Mouse (Mus musculus) liver, postnatal 0 days (tissue): ENCODE data around the gene Map1s. TPM values are rescaled to one million over a fixed set of nuclear protein-coding genes. Genes with fewer than 3 reads are reported as not detected.
A peak's percentile ranks its signal among the peaks of the same experiment; 100 is the strongest.
"Not testable (repeated sequence)": the region's sequence is repeated elsewhere in the genome, so short reads cannot be mapped to it uniquely, and the experiment has no call there.

Experiments used
- ATAC-seq: fragments of 200-750 bp; cut with Nextera tagmentation; 2 replicates; pipeline ENCODE4 v1.8.0; 2017; ENCODE audit warnings: mild to moderate bottlenecking, moderate library complexity
- DNase-seq: peaks from one replicate; pipeline ENCODE4 v3.0.0-alpha.2; 2016
- H3K27ac ChIP-seq: fragments of 300-500 bp; sonication (generic); 2 replicates; pipeline ENCODE4 v1.5.1; 2014; ENCODE audit warnings: antibody characterized with exemption, moderate library complexity, mild to moderate bottlenecking, low read depth
- H3K27me3 ChIP-seq: fragments of 300-500 bp; sonication (generic); 2 replicates; pipeline ENCODE4 v1.6.1; 2014; ENCODE audit warnings: low read length, control low read depth, mixed read lengths; ENCODE audit not compliant: insufficient read depth
- H3K36me3 ChIP-seq: fragments of 300-500 bp; sonication (generic); replicated peaks from 2 replicates; pipeline ENCODE4 v1.6.1; 2014; ENCODE audit warnings: mild to moderate bottlenecking, control low read depth, low read length, moderate library complexity, mixed read lengths; ENCODE audit not compliant: insufficient read depth
- H3K4me1 ChIP-seq: fragments of 300-500 bp; sonication (generic); 2 replicates; pipeline ENCODE4 v1.6.1; 2014; ENCODE audit warnings: antibody characterized with exemption, mild to moderate bottlenecking, control low read depth; ENCODE audit not compliant: insufficient read depth
- H3K4me2 ChIP-seq: fragments of 300-500 bp; sonication (generic); 2 replicates; pipeline ENCODE4 v1.6.1; 2014; ENCODE audit warnings: low read depth, mild to moderate bottlenecking, low read length, moderate library complexity, mixed read lengths
- H3K4me3 ChIP-seq: fragments of 300-500 bp; sonication (generic); 2 replicates; pipeline ENCODE4 v1.5.1; 2014; ENCODE audit warnings: low read depth, low read length
- H3K9ac ChIP-seq: fragments of 300-500 bp; sonication (generic); replicated peaks from 2 replicates; pipeline ENCODE4 v1.6.1; 2014; ENCODE audit warnings: mild to moderate bottlenecking, moderate library complexity
- H3K9me3 ChIP-seq: fragments of 300-500 bp; sonication (generic); 2 replicates; pipeline ENCODE4 v1.6.1; 2016; ENCODE audit warnings: mild to moderate bottlenecking, control low read depth, low read length, mixed read lengths
- CTCF ChIP-seq: sonication (generic); IDR thresholded peaks from 2 replicates; pipeline ENCODE4 v1.5.1; 2016; ENCODE audit warnings: antibody characterized with exemption, low read depth
- EP300 ChIP-seq: IDR thresholded peaks from 2 replicates; pipeline ENCODE4 v1.6.1; 2016; ENCODE audit warnings: antibody characterized with exemption, low read depth, mild to moderate bottlenecking
- WGBS: fragments of 180-500 bp; shearing (Covaris S2); extraction: QIAGEN DNeasy Blood & Tissue Kit; methylation state at CpG from one replicate; pipeline ENCODE4 v1.1.7; 2014; ENCODE audit not compliant: insufficient replicate concordance; 5-methylcytosine and 5-hydroxymethylcytosine counted together
- polyA plus RNA-seq: library from polyadenylated mRNA; unstranded; fragments of >200 nt; fragmentation: Nextera tagmentation; extraction: Ambion mirVana; gene quantifications from 2 replicates; pipeline ENCODE4 v1.2.1, GENCODE M21; 2015

The Map1s gene
- polyA plus RNA-seq, 1 experiment from 2014 or later, result 8.7 TPM

- WGBS, result 35% methylated on average over 20 of the region's 20 CpGs
- TF ChIP-seq EP300, result no peak
- no peak for TF ChIP-seq CTCF
- peaks cover 24% of the 10 kb centered on the region for H3K4me1 ChIP-seq
- peak overlapping the region; percentile 24; the same call in 1 of the 2 replicates for H3K4me3 ChIP-seq
- peaks cover 20% of the 10 kb centered on the region for H3K36me3 ChIP-seq
- H3K27me3 ChIP-seq, result peaks cover 37% of the 10 kb centered on the region
- no peak overlapping the region for H3K9ac ChIP-seq
- H3K27ac ChIP-seq, result no peak overlapping the region
- DNase-seq (no peak), ATAC-seq (no peak)
- H3K9me3 ChIP-seq, result no peaks in the 10 kb centered on the region
- H3K4me2 ChIP-seq, result 0 out of 2 replicates have a peak overlapping the region, but pooled peaks have one; percentile 11
Measured at GRCm38 (mm10) chr8:70892896-70893655, 12.7 kb upstream of the Map1s start.

GRCm38 (mm10) chr8:70893656-70894384 is 11.9 kb upstream of the Map1s start:
- Histone ChIP-seq H3K9ac (no peak overlapping the region), H3K27me3 (peaks cover 37% of the 10 kb centered on the region), H3K4me2 (no peak overlapping the region), H3K4me1 (peaks cover 28% of the 10 kb centered on the region), H3K36me3 (peaks cover 20% of the 10 kb centered on the region), H3K4me3 (no peak overlapping the region), H3K27ac (no peak overlapping the region), H3K9me3 (no peaks in the 10 kb centered on the region)
- ATAC-seq (no peak), DNase-seq (peak; percentile 87)
- TF ChIP-seq CTCF (peak; percentile 81), EP300 (no peak)
- 38% methylated on average over 12 of the region's 12 CpGs for whole genome bisulfite sequencing

- Histone ChIP-seq H3K27me3 (peaks cover 34% of the 10 kb centered on the region), H3K9ac (no peak overlapping the region), H3K4me3 (no peak overlapping the region), H3K36me3 (peaks cover 20% of the 10 kb centered on the region), H3K9me3 (no peaks in the 10 kb centered on the region), H3K4me1 (peaks cover 30% of the 10 kb centered on the region), H3K27ac (no peak overlapping the region), H3K4me2 (no peak overlapping the region)
- ATAC-seq, result no peak
- no peak for DNase-seq
- TF ChIP-seq CTCF (no peak), EP300 (no peak)
- 76% methylated on average over 2 of the region's 2 CpGs for WGBS
Measured at GRCm38 (mm10) chr8:70894385-70894720, 11.4 kb upstream of the Map1s start.

- whole genome bisulfite sequencing, result 92% methylated on average over 8 of the region's 8 CpGs
- Histone ChIP-seq H3K4me3 (no peak overlapping the region), H3K27me3 (peaks cover 34% of the 10 kb centered on the region), H3K9me3 (no peaks in the 10 kb centered on the region), H3K4me1 (peaks cover 30% of the 10 kb centered on the region), H3K9ac (no peak overlapping the region), H3K4me2 (no peak overlapping the region), H3K27ac (no peak overlapping the region), H3K36me3 (peaks cover 20% of the 10 kb centered on the region)
- TF ChIP-seq CTCF (no peak), EP300 (no peak)
- no peak for ATAC-seq
- DNase-seq, result no peak
Measured at GRCm38 (mm10) chr8:70894771-70895545, 10.8 kb upstream of the Map1s start.

DNA sequence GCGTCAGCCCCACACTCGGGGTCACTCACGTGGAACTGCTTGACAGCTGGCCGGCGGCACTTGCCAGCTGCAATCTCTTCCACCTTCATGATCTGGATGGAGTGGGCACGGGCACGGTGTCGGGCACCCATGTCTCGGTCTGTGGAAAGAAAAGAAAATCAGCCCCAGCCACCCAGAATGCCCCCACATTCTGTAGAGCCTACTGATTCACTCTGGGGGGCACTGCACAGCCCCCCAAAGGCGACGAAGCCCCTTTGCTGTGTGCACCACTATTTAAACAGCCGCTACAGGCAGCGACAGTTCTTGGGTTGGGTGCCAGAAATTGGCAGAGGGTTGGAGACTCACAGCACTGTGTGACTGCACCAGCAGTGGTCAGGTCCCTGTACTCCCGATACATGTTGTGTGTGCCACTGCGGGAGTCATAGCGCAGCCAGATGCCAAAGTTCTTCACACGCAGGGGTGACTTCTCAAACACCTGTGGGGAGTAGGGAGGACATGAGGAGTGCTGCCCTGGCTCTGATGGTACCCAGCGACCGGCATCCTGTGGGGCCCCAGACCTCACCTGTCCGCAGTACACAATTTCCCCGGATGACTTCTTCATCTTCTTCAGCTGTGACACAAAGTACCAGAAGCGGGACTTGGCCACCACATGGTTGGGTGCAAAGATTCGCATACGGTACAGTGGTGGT is 10.0 kb upstream of the Map1s start:
- Histone ChIP-seq H3K4me3 (peak overlapping the region; percentile 70), H3K4me2 (peak overlapping the region; percentile 90), H3K36me3 (peaks cover 20% of the 10 kb centered on the region), H3K9ac (peak overlapping the region; percentile 80), H3K4me1 (peaks cover 30% of the 10 kb centered on the region), H3K27me3 (peaks cover 27% of the 10 kb centered on the region)
- 78% methylated on average over 24 of the region's 24 CpGs for WGBS
- not testable (repeated sequence) for H3K27ac ChIP-seq, H3K9me3 ChIP-seq, ATAC-seq
- peak; percentile 14 for DNase-seq
